Mouse (Mus musculus) hindbrain, postnatal 0 days (tissue): ENCODE measurements around the gene Fdxacb1. TPM values are rescaled to one million over a fixed set of nuclear protein-coding genes. Genes with fewer than 3 reads are reported as not detected.

Experiments
- ATAC-seq: fragments of 200-750 bp; cut with Nextera tagmentation; 2 replicates; pipeline ENCODE4 v1.8.0; 2017; ENCODE audit warnings: mild to moderate bottlenecking, moderate TSS enrichment, moderate library complexity
- DNase-seq: peaks from one replicate; pipeline ENCODE4 v3.0.0-alpha.2; 2015; ENCODE audit warnings: low spot score
- H3K27ac ChIP-seq: fragments of 300-500 bp; sonication (generic); 2 replicates; pipeline ENCODE4 v1.5.1; 2014; ENCODE audit warnings: mild to moderate bottlenecking
- H3K27me3 ChIP-seq: fragments of 300-500 bp; sonication (generic); 2 replicates; pipeline ENCODE4 v1.6.1; 2014; ENCODE audit warnings: low read length, mixed read lengths; ENCODE audit not compliant: insufficient read depth
- H3K36me3 ChIP-seq: fragments of 300-500 bp; sonication (generic); 2 replicates; pipeline ENCODE4 v1.6.1; 2014; ENCODE audit warnings: low read length, mixed read lengths; ENCODE audit not compliant: insufficient read depth
- H3K4me1 ChIP-seq: fragments of 300-500 bp; sonication (generic); 2 replicates; pipeline ENCODE4 v1.6.1; 2014; ENCODE audit warnings: antibody characterized with exemption, low read length, mixed read lengths; ENCODE audit not compliant: insufficient read depth
- H3K4me2 ChIP-seq: fragments of 300-500 bp; sonication (generic); 2 replicates; pipeline ENCODE4 v1.6.1; 2014; ENCODE audit warnings: low read depth, mild to moderate bottlenecking, low read length, moderate library complexity, mixed read lengths
- H3K4me3 ChIP-seq: fragments of 300-500 bp; sonication (generic); 2 replicates; pipeline ENCODE4 v1.5.1; 2014; ENCODE audit warnings: low read length
- H3K9ac ChIP-seq: fragments of 300-500 bp; sonication (generic); replicated peaks from 2 replicates; pipeline ENCODE4 v1.6.1; 2014; ENCODE audit warnings: mild to moderate bottlenecking, low read length, moderate library complexity, mixed read lengths
- H3K9me3 ChIP-seq: fragments of 300-500 bp; sonication (generic); 2 replicates; pipeline ENCODE4 v1.6.1; 2016; ENCODE audit warnings: low read length, mixed read lengths
- CTCF ChIP-seq: IDR thresholded peaks from 2 replicates; pipeline ENCODE4 v1.5.1; 2016; ENCODE audit warnings: antibody characterized with exemption, control low read depth, low read depth
- WGBS: fragments of 180-500 bp; shearing (Covaris S2); extraction: QIAGEN DNeasy Blood & Tissue Kit; methylation state at CpG from one replicate; pipeline ENCODE4 v1.1.7; 2014; 5-methylcytosine and 5-hydroxymethylcytosine counted together
- polyA plus RNA-seq: library from polyadenylated mRNA; unstranded; fragments of >200 nt; fragmentation: Nextera tagmentation; extraction: Ambion mirVana; gene quantifications from 2 replicates; pipeline ENCODE4 v1.2.1, GENCODE M21; 2015
- total RNA-seq: library from RNA; depleted of rRNA; stranded (reverse); fragments of >200 nt; gene quantifications from 2 replicates; pipeline ENCODE4 v1.2.3, GENCODE M21; 2014

Fdxacb1 gene
- total and polyA plus RNA-seq, 2 experiments from 2014 or later: 8.9 to 12.0 TPM

GRCm38 (mm10) chr9:50811746-50812145 is 43.7 kb downstream of the Fdxacb1 start:
- H3K4me2 ChIP-seq: no peak overlapping the region
- WGBS: 78% methylated on average over 2 of the region's 2 CpGs
- H3K36me3 ChIP-seq: peaks cover 19% of the 10 kb centered on the region

GRCm38 (mm10) chr9:50813796-50814195 is 45.8 kb downstream of the Fdxacb1 start:
- Histone ChIP-seq H3K9me3 (no peaks in the 10 kb centered on the region), H3K27me3 (no peaks in the 10 kb centered on the region), H3K4me3 (no peak overlapping the region), H3K27ac (no peak overlapping the region), H3K4me1 (no peaks in the 10 kb centered on the region), H3K36me3 (peaks cover 23% of the 10 kb centered on the region), H3K9ac (no peak overlapping the region), H3K4me2 (no peak overlapping the region)
- no peak for DNase-seq
- no peak for ATAC-seq
- no peak for TF ChIP-seq CTCF
- WGBS: 96% methylated on average over 5 of the region's 5 CpGs

More at GRCm38 (mm10) chr9:50811746-50812145, 43.7 kb downstream of the Fdxacb1 start:
- no peak for DNase-seq
- H3K9ac ChIP-seq: no peak overlapping the region
- H3K27ac ChIP-seq: no peak overlapping the region
- TF ChIP-seq CTCF: no peak
- H3K9me3 ChIP-seq: no peaks in the 10 kb centered on the region
- H3K4me1 ChIP-seq: no peaks in the 10 kb centered on the region
- no peak overlapping the region for H3K4me3 ChIP-seq
- H3K27me3 ChIP-seq: no peaks in the 10 kb centered on the region
- no peak for ATAC-seq

GRCm38 (mm10) chr9:50815666-50816065 is 47.6 kb downstream of the Fdxacb1 start:
- H3K27ac ChIP-seq: no peak overlapping the region
- H3K36me3 ChIP-seq: peaks cover 16% of the 10 kb centered on the region; the same call in 1 of the 2 replicates
- H3K4me3 ChIP-seq: no peak overlapping the region
- H3K9ac ChIP-seq: no peak overlapping the region
- no peaks in the 10 kb centered on the region for H3K9me3 ChIP-seq
- H3K27me3 ChIP-seq: no peaks in the 10 kb centered on the region
- no peak for TF ChIP-seq CTCF
- DNase-seq (no peak), ATAC-seq (no peak)
- 96% methylated on average over 4 of the region's 4 CpGs for WGBS
- H3K4me1 ChIP-seq: no peaks in the 10 kb centered on the region
- no peak overlapping the region for H3K4me2 ChIP-seq

GRCm38 (mm10) chr9:50816512-50816911 is 48.5 kb downstream of the Fdxacb1 start:
- Histone ChIP-seq H3K9me3 (no peaks in the 10 kb centered on the region), H3K36me3 (peaks cover 16% of the 10 kb centered on the region; the same call in 1 of the 2 replicates), H3K4me1 (no peaks in the 10 kb centered on the region), H3K27me3 (no peaks in the 10 kb centered on the region), H3K27ac (no peak overlapping the region), H3K9ac (no peak overlapping the region), H3K4me2 (no peak overlapping the region), H3K4me3 (no peak overlapping the region)
- 98% methylated on average over 1 of the region's 1 CpGs for WGBS
- DNase-seq: no peak
- no peak for ATAC-seq
- no peak for TF ChIP-seq CTCF

- 88% methylated on average over 6 of the region's 6 CpGs for WGBS
Measured at GRCm38 (mm10) chr9:50818050-50818449, 50.0 kb downstream of the Fdxacb1 start.

GRCm38 (mm10) chr9:50819716-50820115 is 51.7 kb downstream of the Fdxacb1 start:
- Histone ChIP-seq H3K36me3 (peaks cover 34% of the 10 kb centered on the region), H3K4me1 (no peaks in the 10 kb centered on the region), H3K9me3 (no peaks in the 10 kb centered on the region), H3K27ac (no peak overlapping the region), H3K4me3 (no peak overlapping the region), H3K27me3 (no peaks in the 10 kb centered on the region), H3K4me2 (no peak overlapping the region), H3K9ac (no peak overlapping the region)
- no peak for ATAC-seq
- 88% methylated on average over 6 of the region's 6 CpGs for WGBS
- no peak for TF ChIP-seq CTCF
- no peak for DNase-seq

More at GRCm38 (mm10) chr9:50818050-50818449, 50.0 kb downstream of the Fdxacb1 start:
- H3K4me1 ChIP-seq: no peaks in the 10 kb centered on the region
- no peak overlapping the region for H3K9ac ChIP-seq
- DNase-seq (no peak), ATAC-seq (no peak)
- no peak overlapping the region for H3K4me3 ChIP-seq
- peaks cover 22% of the 10 kb centered on the region; the same call in 1 of the 2 replicates for H3K36me3 ChIP-seq
- no peaks in the 10 kb centered on the region for H3K27me3 ChIP-seq
- H3K4me2 ChIP-seq: no peak overlapping the region
- no peak overlapping the region for H3K27ac ChIP-seq
- no peak for TF ChIP-seq CTCF
- no peaks in the 10 kb centered on the region for H3K9me3 ChIP-seq

GRCm38 (mm10) chr9:50821651-50822050 is 53.6 kb downstream of the Fdxacb1 start:
- no peaks in the 10 kb centered on the region for H3K27me3 ChIP-seq
- no peaks in the 10 kb centered on the region for H3K4me1 ChIP-seq
- no peak for TF ChIP-seq CTCF
- WGBS: 89% methylated on average over 6 of the region's 6 CpGs
- DNase-seq (no peak), ATAC-seq (no peak)
- H3K4me2 ChIP-seq: no peak overlapping the region
- no peak overlapping the region for H3K9ac ChIP-seq
- no peak overlapping the region for H3K27ac ChIP-seq
- no peak overlapping the region for H3K4me3 ChIP-seq
- H3K36me3 ChIP-seq: peaks cover 34% of the 10 kb centered on the region
- H3K9me3 ChIP-seq: no peaks in the 10 kb centered on the region
